Mouse (Mus musculus): ENCODE measurements around the gene Cyp2j5.
"Not testable (repeated sequence)": the region's sequence is repeated elsewhere in the genome, so short reads cannot be mapped to it uniquely, and the experiment has no call there.

Cyp2j5 gene

DNA sequence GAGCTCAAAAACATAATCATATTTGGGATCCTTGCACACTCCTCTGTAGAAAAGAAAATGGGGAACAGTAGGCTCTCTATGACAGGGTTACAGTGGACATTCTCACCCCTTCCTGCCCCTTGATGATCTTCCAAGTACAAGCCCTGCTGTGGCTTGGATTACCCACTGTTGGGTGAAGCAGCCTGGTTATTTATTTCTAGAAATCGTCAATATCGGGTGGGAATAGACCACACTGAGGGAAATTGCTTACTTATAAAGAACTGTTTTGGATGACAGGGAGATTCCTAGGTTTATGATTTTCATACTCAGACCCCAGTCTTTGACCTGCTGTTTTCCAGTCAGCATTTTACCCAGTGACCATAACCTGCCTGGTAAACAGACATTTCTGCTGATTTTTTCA lies at the start of gene Cyp2j5:
Gene Cyp2j5, minus strand, starts transcription at position 164 of the 400 bp plus-strand sequence.
- no peak for DNase-seq (ENCODE audit: low read depth, low spot score)

GRCm38 (mm10) chr4:96705281-96705951 lies 41.5 kb upstream of the Cyp2j5 start:
- DNase-seq (ENCODE audit: low read depth, low spot score) = peak; percentile 5

DNA sequence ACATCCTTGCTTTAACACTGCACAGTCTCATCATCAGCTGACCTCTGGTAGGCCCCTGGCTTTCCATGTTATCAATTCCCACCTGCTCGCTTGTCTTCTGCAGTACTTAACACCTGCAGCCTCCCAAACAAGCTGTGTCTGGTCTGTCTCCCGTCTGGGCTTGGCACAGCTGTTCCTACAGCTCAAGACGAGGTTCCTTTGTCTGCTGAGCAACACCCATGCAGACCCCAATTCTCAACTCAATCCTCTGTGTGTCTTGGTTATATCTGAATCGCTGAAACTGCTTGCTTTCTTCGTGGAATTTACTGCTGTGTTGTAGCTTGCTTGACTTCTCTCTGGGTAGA lies 34.2 kb upstream of the Cyp2j5 start:
- no peak for DNase-seq (ENCODE audit: low read depth, low spot score)

- no peak for DNase-seq (ENCODE audit: low read depth, low spot score)
Measured at GRCm38 (mm10) chr4:96697511-96698217, 33.7 kb upstream of the Cyp2j5 start.

DNA sequence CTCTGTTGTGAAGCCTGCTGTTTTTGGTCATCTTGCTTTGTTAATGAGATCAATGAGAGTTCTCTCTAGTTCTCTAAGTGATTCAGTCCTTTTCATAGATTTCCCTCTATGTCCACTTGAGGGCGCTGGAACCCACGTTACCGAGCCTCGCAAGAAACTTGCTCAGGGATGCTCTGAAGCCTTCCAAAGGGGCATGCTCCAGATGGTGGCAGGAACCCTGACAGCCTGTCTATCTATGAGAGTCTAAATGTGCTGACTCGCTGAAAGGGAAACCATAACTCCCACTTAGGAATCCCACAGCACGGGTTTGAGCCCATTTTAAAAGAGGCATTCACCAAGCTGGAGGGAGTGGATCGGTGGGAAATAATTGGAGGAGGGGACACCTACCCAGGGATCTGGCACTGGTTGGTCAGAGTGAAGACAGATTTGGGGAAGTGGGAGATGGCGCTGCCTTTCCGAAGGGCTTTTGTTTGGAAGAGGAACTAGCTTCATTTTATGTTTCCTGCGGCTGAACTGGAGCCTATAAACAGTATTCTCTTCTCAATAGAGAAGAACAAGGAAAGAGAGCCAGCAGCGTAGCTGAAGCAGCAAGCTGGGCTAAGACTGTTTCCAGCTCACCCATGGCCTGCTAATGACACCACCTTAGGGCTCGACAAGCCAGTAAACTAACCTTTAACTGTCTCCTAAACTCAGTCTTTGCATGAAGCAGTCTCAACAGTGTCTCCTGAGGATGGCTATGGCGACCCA lies 32.8 kb upstream of the Cyp2j5 start:
- no peak for DNase-seq (ENCODE audit: low read depth, low spot score)

- no peak for DNase-seq (ENCODE audit: low read depth, low spot score)
Measured at GRCm38 (mm10) chr4:96687358-96687803, 23.4 kb upstream of the Cyp2j5 start.

DNA sequence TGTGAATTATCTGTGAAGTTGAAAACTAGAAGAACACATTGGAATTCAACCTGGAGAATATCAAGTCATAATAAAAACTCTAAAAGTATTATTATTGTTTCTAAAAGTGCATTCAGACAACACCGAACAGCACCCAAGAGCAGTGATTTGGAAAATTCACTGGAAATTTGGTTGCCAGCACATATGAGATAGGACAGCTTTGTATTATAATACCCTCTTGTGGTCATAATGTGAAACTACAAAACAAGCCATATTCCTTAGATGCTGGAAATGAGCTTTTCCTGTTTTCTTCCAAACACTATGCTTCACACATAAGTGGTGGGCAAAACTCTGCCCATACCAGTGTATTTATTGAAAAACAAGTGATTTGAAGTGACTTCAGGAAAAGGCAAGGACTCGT lies 19.5 kb upstream of the Cyp2j5 start:
- no peak for DNase-seq (ENCODE audit: low read depth, low spot score)

GRCm38 (mm10) chr4:96680966-96681365 lies 17.0 kb upstream of the Cyp2j5 start:
- no peak for DNase-seq (ENCODE audit: low read depth, low spot score)

GRCm38 (mm10) chr4:96680233-96680632 lies 16.3 kb upstream of the Cyp2j5 start:
- no peak for DNase-seq (ENCODE audit: low read depth, low spot score)

GRCm38 (mm10) chr4:96664668-96665454 lies 907 bp upstream of the Cyp2j5 start:
- no peak for DNase-seq (ENCODE audit: low read depth, low spot score)

- DNase-seq (ENCODE audit: low read depth, low spot score) = no peak
Measured at GRCm38 (mm10) chr4:96635455-96635854, 28.5 kb downstream of the Cyp2j5 start.

DNA sequence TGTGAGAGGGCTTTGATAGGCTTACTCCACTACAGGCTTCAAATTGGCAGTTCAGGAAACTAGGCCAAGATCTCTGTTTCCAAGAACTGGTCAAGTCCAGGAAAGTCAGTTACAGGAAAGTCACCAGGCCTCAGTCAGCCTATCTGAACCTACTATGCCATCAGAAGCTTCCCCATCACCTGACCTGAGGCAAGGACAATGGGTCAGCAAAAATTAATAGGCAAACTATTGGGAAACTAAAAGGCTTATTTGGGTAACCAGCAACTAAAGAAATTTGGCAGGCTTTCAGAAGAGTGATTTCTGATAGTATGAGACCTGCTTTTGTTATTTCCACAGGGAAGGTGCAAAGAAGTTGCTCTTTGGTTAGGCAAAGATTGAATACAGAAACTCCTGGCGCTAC lies 41.5 kb downstream of the Cyp2j5 start:
- DNase-seq (ENCODE audit: low read depth, low spot score) = no peak

DNA sequence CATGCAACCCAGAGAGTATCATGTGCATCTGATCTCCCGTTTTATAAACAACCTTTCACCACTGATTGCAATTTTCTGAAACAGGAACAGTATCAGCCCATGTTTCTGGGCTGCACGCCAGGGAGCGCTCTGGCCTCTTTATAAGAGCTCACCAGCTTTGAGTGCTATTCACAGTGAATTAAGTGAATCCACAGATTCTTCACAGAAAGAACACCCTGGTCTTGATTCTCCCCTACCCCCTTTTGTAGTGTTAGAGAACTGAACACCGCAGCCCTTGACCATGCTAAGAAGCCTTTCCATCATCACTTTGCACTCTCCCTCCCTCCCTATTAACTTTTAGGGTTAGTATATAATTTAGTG lies 72.2 kb downstream of the Cyp2j5 start:
- DNase-seq (ENCODE audit: low read depth, low spot score) = no peak

DNA sequence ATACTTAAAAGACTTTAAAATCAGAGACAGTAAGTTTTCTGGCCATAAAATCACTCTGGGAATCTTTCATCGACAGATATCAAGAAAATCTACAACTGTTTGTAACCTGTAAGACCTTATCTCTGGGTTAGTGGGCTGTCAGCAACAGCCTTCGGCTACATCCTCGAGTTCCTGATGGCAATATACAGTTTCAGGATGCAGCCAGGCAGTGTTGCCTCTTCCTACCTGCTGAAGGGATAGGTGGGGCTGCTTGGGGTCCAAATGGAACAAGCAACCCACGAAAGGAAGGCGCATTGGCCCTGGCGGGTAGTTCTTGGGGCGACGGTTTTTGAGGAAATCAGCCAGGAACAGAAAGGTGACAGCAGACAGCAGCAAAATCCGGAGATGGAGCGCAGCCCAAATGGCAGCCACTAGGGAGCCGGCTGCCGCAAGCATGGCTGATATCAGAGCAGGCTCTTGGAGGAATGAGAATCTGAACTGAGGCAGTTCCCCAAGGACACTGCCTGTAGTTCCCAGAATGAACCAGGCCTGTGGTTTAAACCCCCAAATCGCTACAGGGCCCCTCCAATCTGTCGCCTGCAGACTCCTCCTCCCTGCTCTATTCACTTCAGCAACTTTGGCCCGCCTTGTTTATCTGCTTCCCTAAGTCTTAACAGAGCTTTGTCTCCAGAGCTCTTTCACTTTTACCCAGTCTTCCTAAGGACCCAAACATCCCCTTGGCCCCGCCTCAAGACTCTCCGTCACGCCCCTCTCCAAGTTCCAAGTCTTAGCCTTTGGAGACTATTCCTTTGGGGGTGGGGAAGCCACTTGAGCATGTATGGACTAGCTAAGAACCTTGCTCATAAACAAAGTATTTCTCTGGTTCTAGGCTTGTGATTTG lies 72.8 kb downstream of the Cyp2j5 start, which contains the start of gene Cyp2j9:
Gene Cyp2j9, minus strand, starts transcription at position 668 of the 880 bp plus-strand sequence.
- DNase-seq (ENCODE audit: low read depth, low spot score) = no peak

DNA sequence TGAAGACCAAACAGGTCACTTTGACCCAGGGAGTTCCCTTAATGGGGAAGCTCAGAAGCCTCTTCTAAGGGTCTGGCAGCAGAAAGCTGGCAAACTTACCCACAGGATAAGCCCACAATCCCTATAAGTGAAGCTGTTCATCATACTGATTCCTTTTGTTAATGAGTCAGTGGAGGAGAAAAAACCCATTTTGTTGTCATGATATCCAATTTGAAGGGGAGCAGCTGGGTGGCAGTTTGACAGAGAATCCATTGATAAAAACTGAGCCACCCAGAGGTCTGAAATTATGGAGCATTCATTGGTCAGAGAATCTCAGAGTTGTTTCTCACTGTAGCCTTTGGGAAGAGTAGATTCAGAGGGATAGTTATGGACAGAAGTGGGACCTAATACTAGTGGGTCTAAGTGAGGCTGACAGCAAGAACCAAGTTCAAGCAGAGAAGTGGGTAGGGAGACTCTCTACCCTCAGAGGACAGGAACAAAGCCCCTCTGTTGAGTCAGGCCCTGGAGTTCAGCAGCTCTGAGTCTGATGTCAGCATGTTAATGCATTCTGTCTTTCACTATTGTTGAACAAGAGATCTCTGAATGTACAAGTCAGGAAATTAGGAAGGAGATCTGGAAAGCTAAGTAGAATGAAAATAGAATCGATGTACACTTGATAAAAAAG lies 82.4 kb downstream of the Cyp2j5 start:
- DNase-seq (ENCODE audit: low read depth, low spot score) = no peak

- not testable (repeated sequence) for DNase-seq (ENCODE audit: low read depth, low spot score)
Measured at GRCm38 (mm10) chr4:96580351-96580750, 83.6 kb downstream of the Cyp2j5 start.

Measured in A20 (cell line).